Mouse (Mus musculus) liver, embryonic 15.5 days (tissue): ENCODE data around the gene Cpped1. TPM values are rescaled to one million over a fixed set of nuclear protein-coding genes. Genes with fewer than 3 reads are reported as not detected.

Experiments
- ATAC-seq: fragments of 200-750 bp; cut with Nextera tagmentation; 2 replicates; pipeline ENCODE4 v1.8.0; 2017; ENCODE audit warnings: moderate number of reproducible peaks, mild to moderate bottlenecking, moderate library complexity; ENCODE audit not compliant: insufficient read depth
- H3K27ac ChIP-seq: fragments of 300-500 bp; sonication (generic); replicated peaks from 2 replicates; pipeline ENCODE4 v1.5.1; 2015; ENCODE audit warnings: mild to moderate bottlenecking, inconsistent platforms
- H3K27me3 ChIP-seq: fragments of 300-500 bp; sonication (generic); 2 replicates; pipeline ENCODE4 v1.6.1; 2015; ENCODE audit warnings: mild to moderate bottlenecking, inconsistent platforms
- H3K36me3 ChIP-seq: fragments of 300-500 bp; sonication (generic); replicated peaks from 2 replicates; pipeline ENCODE4 v1.6.1; 2015; ENCODE audit warnings: moderate library complexity, mild to moderate bottlenecking, inconsistent platforms
- H3K4me1 ChIP-seq: fragments of 300-500 bp; sonication (generic); replicated peaks from 2 replicates; pipeline ENCODE4 v1.6.1; 2015; ENCODE audit warnings: inconsistent platforms
- H3K4me2 ChIP-seq: fragments of 300-500 bp; sonication (generic); 2 replicates; pipeline ENCODE4 v1.6.1; 2015; ENCODE audit warnings: moderate library complexity, mild to moderate bottlenecking, inconsistent platforms
- H3K4me3 ChIP-seq: fragments of 300-500 bp; sonication (generic); replicated peaks from 2 replicates; pipeline ENCODE4 v1.5.1; 2015; ENCODE audit warnings: mild to moderate bottlenecking, inconsistent platforms
- H3K9ac ChIP-seq: fragments of 300-500 bp; sonication (generic); 2 replicates; pipeline ENCODE4 v1.6.1; 2015; ENCODE audit warnings: moderate library complexity, mild to moderate bottlenecking, inconsistent platforms
- H3K9me3 ChIP-seq: fragments of 300-500 bp; sonication (generic); replicated peaks from 2 replicates; pipeline ENCODE4 v1.6.1; 2016; ENCODE audit warnings: inconsistent platforms
- WGBS: fragments of 180-500 bp; shearing (Covaris S2); methylation state at CpG from one replicate; pipeline ENCODE4 v1.1.7; 2015; ENCODE audit warnings: mixed read lengths; ENCODE audit not compliant: insufficient replicate concordance; 5-methylcytosine and 5-hydroxymethylcytosine counted together
- polyA plus RNA-seq: library from polyadenylated mRNA; unstranded; fragments of >200 nt; fragmentation: Nextera tagmentation; extraction: Ambion mirVana; gene quantifications from 2 replicates; pipeline ENCODE4 v1.2.1, GENCODE M21; 2015

The Cpped1 gene
- polyA plus RNA-seq, 1 experiment from 2014 or later: 9.4 TPM

DNA sequence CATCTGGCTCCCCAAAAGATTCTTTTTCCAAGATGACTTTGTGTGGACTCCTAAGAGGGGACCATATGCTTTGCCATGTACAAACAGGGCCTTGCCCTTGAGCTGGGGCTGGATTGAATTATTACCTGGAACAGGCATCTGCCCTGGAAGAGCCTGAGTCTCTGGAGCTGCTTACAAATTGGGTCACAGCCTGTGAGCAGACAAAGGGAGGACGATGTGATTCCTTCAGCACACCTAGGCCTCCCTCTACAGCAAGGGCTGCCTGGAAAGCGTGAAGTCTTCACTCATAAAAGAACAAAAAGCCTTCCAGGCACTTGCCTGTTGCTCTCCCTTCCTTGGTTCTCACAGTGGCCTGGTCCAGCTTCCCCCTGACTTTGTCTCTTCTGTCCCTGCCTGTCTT, 136.9 kb downstream of the Cpped1 start:
- WGBS: 39% methylated on average over 2 of the region's 2 CpGs
- Histone ChIP-seq H3K27ac (no peak overlapping the region), H3K27me3 (no peaks in the 10 kb centered on the region), H3K36me3 (no peaks in the 10 kb centered on the region), H3K4me2 (no peak overlapping the region), H3K4me3 (no peak overlapping the region), H3K9ac (no peak overlapping the region), H3K9me3 (0 out of 2 replicates have a peak, but pooled peaks cover 5% of the 10 kb centered on the region), H3K4me1 (no peaks in the 10 kb centered on the region)
- no peak for ATAC-seq

DNA sequence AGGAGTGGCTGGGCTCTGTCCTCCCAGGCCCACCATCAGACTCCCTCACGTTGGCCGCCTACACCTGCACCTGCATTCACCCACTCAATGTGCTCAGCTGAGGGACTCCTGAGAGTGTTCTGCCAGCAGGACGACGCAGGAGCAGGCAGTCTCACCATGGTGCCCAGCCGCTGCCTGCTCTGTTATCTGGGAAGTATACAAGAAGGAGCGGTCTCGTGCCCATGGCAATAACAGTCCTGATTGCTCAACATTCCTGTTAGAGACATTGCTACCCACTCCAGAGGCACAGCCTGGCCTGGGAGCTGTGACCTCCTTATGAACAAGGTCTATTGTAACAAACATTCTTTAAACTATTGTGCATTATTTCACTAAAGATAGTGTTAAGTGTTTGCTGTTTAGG, 151.3 kb downstream of the Cpped1 start:
- H3K9ac ChIP-seq: no peak overlapping the region
- no peak overlapping the region for H3K4me3 ChIP-seq
- no peak overlapping the region for H3K27ac ChIP-seq
- 75% methylated on average over 7 of the region's 7 CpGs for WGBS
- no peaks in the 10 kb centered on the region for H3K4me1 ChIP-seq
- no peaks in the 10 kb centered on the region for H3K36me3 ChIP-seq
- no peak for ATAC-seq
- no peaks in the 10 kb centered on the region for H3K9me3 ChIP-seq
- H3K4me2 ChIP-seq: no peak overlapping the region
- no peaks in the 10 kb centered on the region for H3K27me3 ChIP-seq

DNA sequence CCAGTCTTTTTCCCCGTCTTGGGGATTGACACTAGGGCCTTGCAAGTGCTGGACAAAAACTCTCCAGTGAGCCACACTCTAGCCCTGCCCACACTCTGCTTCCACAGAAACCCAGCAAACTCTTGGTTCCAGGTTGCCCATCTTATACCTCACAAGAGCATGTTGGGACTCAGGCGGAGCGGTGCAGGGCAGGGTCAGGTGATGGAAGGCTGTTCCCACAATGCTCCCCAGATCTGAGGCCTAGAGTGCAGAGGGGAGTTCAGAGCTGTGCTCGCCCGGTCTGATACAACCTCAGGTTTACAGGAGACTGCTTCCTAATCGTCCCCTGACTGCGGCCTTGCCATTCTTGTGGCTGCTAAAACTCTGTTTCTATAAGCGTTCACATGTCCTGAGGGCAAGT, 151.8 kb downstream of the Cpped1 start:
- no peak for ATAC-seq
- no peaks in the 10 kb centered on the region for H3K9me3 ChIP-seq
- WGBS: 72% methylated on average over 8 of the region's 8 CpGs

DNA sequence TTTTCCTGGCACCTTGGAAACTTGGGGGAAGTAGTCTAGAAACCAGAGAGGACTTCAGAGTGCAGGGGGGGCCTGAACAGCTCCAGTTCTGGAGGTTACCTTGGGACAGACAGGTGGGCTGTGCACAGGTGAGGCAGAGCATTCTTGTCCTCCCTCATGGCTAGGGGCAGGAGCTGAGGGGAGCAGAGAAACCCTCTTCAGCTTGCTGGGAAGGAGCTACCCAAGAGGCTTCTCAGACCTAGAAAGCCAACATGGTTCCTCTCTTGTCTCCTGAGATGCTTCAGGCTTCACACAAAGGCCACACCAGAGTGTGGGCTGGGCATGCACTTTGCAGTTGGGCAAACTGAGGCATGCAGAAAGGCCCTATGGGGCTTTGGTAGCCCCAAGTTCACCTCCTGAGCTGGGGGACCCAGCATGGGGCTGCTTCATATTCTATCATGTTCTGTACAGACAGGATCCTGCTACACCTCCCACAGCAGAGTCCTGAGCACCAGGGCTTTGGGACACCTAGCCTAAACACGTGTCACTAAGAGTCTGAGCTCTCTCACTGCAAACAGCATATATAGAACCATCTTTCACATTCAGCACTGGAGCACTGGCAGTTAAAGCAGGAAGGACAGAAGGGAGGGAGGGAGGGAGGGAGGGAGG, 152.5 kb downstream of the Cpped1 start:
- no peak overlapping the region for H3K4me2 ChIP-seq
- no peaks in the 10 kb centered on the region for H3K36me3 ChIP-seq
- no peak overlapping the region for H3K9ac ChIP-seq
- H3K4me3 ChIP-seq: no peak overlapping the region
- H3K4me1 ChIP-seq: no peaks in the 10 kb centered on the region
- H3K27ac ChIP-seq: no peak overlapping the region
- no peak for ATAC-seq
- H3K9me3 ChIP-seq: no peaks in the 10 kb centered on the region
- H3K27me3 ChIP-seq: no peaks in the 10 kb centered on the region
- 46% methylated on average over 1 of the region's 1 CpGs for WGBS

More for the DNA sequence above, 151.8 kb downstream of the Cpped1 start:
- Histone ChIP-seq H3K27me3 (no peaks in the 10 kb centered on the region), H3K27ac (no peak overlapping the region), H3K4me1 (no peaks in the 10 kb centered on the region), H3K9ac (no peak overlapping the region), H3K36me3 (no peaks in the 10 kb centered on the region), H3K4me3 (no peak overlapping the region), H3K4me2 (no peak overlapping the region)

DNA sequence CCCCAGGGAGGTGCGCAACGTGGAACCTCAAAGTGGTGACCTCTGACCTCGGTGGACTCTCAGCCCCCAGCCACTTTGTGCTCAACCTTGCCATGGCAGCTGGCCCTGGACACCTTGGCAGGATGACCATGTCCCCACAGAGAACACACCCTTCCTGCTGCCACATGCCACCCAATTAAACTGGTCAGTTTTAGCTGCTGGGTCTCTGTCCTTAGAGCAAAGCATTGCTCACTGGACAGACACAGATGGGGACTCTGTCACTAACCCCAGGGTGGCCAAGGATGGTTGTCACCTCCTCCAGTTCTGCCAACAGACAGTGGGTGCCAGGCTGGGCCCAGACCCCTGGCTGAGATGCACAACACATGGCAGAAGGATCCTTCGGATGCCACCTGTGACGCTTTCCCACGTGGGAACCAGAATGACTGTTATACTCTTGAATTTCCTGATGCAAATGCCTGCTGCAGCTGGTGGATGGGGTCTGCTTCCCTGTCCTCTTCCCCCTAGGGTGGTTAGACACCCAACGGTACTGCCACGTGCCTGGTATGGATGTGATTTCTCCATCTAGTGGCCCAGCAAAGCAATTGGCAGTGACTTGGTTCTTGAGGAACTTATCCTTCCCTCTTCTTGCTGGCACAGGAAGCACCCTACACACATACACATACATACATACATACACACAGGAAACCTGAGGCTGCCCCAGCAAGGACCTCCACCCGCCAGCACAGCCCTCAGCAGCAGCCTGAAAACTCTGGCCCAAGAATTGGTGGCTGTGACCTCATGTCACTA, 153.8 kb downstream of the Cpped1 start:
- 61% methylated on average over 9 of the region's 9 CpGs for WGBS
- no peak overlapping the region for H3K4me3 ChIP-seq
- H3K27me3 ChIP-seq: no peaks in the 10 kb centered on the region
- ATAC-seq: no peak
- no peak overlapping the region for H3K27ac ChIP-seq
- no peak overlapping the region for H3K4me2 ChIP-seq
- no peaks in the 10 kb centered on the region for H3K4me1 ChIP-seq
- no peaks in the 10 kb centered on the region for H3K36me3 ChIP-seq
- no peak overlapping the region for H3K9ac ChIP-seq
- H3K9me3 ChIP-seq: no peaks in the 10 kb centered on the region

DNA sequence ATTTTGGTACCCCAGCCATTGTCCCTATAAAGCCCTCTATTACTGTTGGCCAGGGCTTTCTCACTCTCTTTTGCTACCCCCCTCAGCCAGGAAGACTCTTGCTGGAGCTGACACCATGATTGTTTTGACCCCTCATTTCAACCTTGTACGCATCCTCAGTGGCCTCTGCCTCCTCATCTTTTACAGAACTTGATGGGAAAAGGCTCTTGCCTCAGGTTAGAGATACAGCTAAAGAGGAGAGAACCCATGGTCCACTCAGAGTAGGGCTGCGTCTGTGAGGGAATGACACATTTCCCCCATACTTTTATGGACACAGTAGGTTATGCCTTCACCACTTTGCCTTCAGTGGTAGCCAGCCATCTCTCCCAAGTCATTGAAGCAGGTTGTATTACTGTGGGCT, 155.1 kb downstream of the Cpped1 start:
- Histone ChIP-seq H3K27me3 (no peaks in the 10 kb centered on the region), H3K4me1 (no peaks in the 10 kb centered on the region), H3K4me3 (no peak overlapping the region), H3K4me2 (no peak overlapping the region), H3K36me3 (no peaks in the 10 kb centered on the region), H3K9me3 (no peaks in the 10 kb centered on the region), H3K27ac (no peak overlapping the region), H3K9ac (no peak overlapping the region)
- WGBS: 62% methylated on average over 2 of the region's 2 CpGs
- no peak for ATAC-seq

Other genes with a start within 250 kb of the Cpped1 start
- 0.24 and 0.30 TPM in 2 replicates for gene Shisa9, start 74.7 kb upstream of the Cpped1 start, polyA plus RNA-seq